Comparison of ENCODE assay signal across 8 mouse cellular contexts in genomic region chr7:55841977-55842503, GRCm38 (mm10). TPM values are rescaled to one million over a fixed set of nuclear protein-coding genes. Genes with fewer than 3 reads are reported as not detected.
DNase-seq lines count a peak whose midpoint lies in the region; ATAC-seq and TF ChIP-seq lines count a peak whose summit lies in the region.

No protein-coding gene starts in this region.

- peak overlapping the region; percentile 99 for H3K4me3 ChIP-seq in gastrocnemius, adult 2 months
- peak overlapping the region; percentile 99 for H3K4me3 ChIP-seq in hindbrain, postnatal 0 days (ENCODE audit: low read length)
- peak overlapping the region; percentile 97 for H3K4me3 ChIP-seq in megakaryocyte, embryonic 14.5 days (replicated peaks)

- H3K4me1 ChIP-seq in hindbrain, postnatal 0 days (ENCODE audit: insufficient read depth, low read length), result peaks cover 10% of the 10 kb centered on the region
- H3K4me1 ChIP-seq in megakaryocyte, embryonic 14.5 days, result peaks cover 66% of the 10 kb centered on the region

- H3K9ac ChIP-seq in hindbrain, postnatal 0 days (replicated peaks; ENCODE audit: low read length), result peak overlapping the region; percentile 91

- TF ChIP-seq CTCF in gastrocnemius, adult 2 months (IDR thresholded peaks at IDR 0.05), result no peak; the same call in 1 of the 2 replicates
- TF ChIP-seq CTCF in hindbrain, postnatal 0 days (IDR thresholded peaks at IDR 0.05; ENCODE audit: low read depth), result peak; percentile 26; the same call in 1 of the 2 replicates

- peak; percentile 94 for DNase-seq in gastrocnemius, adult 2 months
- peak; percentile 84 for DNase-seq in hindbrain, postnatal 0 days (ENCODE audit: low spot score)
- peak; percentile 65 to 85 for DNase-seq in left cerebral cortex, adult 9 months (ENCODE audit: low spot score in 2 of 2)
- peak; percentile 85 to 88 for DNase-seq in right cerebral cortex, adult 2 months (ENCODE audit: low spot score in 2 of 2)
- DNase-seq in urinary bladder, postnatal 10 days (ENCODE audit: low spot score), result peak; percentile 71

- intact Hi-C loops in gastrocnemius, adult 2 months (cut with DNase I), result loop anchor here (5.0 kb wide), 1 partner anchor 50 kb away; the partner anchor contains the start of gene Tubgcp5

- ATAC-seq in activated CD4-positive, CD25-positive, alpha-beta regulatory T cell, adult 4 months, result peak; percentile 86
- peak; percentile 97 for ATAC-seq in common myeloid progenitor, adult 5-6 weeks (replicated peaks; ENCODE audit: low read depth, poor library complexity, severe bottlenecking)
- ATAC-seq in hindbrain, postnatal 0 days, result peak; percentile 94

- no peaks in the 10 kb centered on the region for H3K36me3 ChIP-seq in hindbrain, postnatal 0 days (ENCODE audit: insufficient read depth, low read length)
- H3K36me3 ChIP-seq in megakaryocyte, embryonic 14.5 days (replicated peaks; ENCODE audit: low read length), result peaks cover 14% of the 10 kb centered on the region

- no peaks in the 10 kb centered on the region for H3K27me3 ChIP-seq in hindbrain, postnatal 0 days (ENCODE audit: insufficient read depth, low read length)
- H3K27me3 ChIP-seq in megakaryocyte, embryonic 14.5 days (replicated peaks), result no peaks in the 10 kb centered on the region

- peak overlapping the region; percentile 92 for H3K27ac ChIP-seq in gastrocnemius, adult 2 months
- peak overlapping the region; percentile 98 for H3K27ac ChIP-seq in hindbrain, postnatal 0 days

- peak overlapping the region; percentile 75 for H3K4me2 ChIP-seq in hindbrain, postnatal 0 days (ENCODE audit: low read depth, low read length)

- no peaks in the 10 kb centered on the region for H3K9me3 ChIP-seq in hindbrain, postnatal 0 days (ENCODE audit: low read length)
- H3K9me3 ChIP-seq in megakaryocyte, embryonic 14.5 days, result no peaks in the 10 kb centered on the region

- WGBS in hindbrain, postnatal 0 days, result under 1% methylated on average over 41 of the region's 47 CpGs

RNA-seq across cellular contexts. Expression of gene Cyfip1, which starts 0.5 kb away (rescaled TPM):
- 10 to 100 TPM; 67.1 to 75.8 TPM for polyA plus RNA-seq in activated CD4-positive, CD25-positive, alpha-beta regulatory T cell, adult 4 months (2017; shearing (Covaris generic))
- total RNA-seq in common myeloid progenitor, adult 5-6 weeks (2017), result 45.0 and 59.6 TPM in 2 replicates
- total RNA-seq in gastrocnemius, adult 2 months (2021), result 10 to 100 TPM; 18.6 to 27.2 TPM
- total RNA-seq in hindbrain, postnatal 0 days (2014; rRNA removed), result 44.1 and 48.5 TPM in 2 replicates
- 41.5 and 47.2 TPM in 2 replicates for polyA plus RNA-seq in hindbrain, postnatal 0 days (2015; fragmentation: Nextera tagmentation; extraction: Ambion mirVana)
- polyA plus RNA-seq in megakaryocyte, embryonic 14.5 days (2012; ENCODE audit: insufficient read depth, low replicate concordance), result 4.0 and 10.6 TPM in 2 replicates

RNA-seq across cellular contexts. Expression of gene Tubgcp5, which starts 48.1 kb away (rescaled TPM):
- polyA plus RNA-seq in activated CD4-positive, CD25-positive, alpha-beta regulatory T cell, adult 4 months (2017; shearing (Covaris generic)), result 10 to 100 TPM; 29.8 to 35.9 TPM
- total RNA-seq in common myeloid progenitor, adult 5-6 weeks (2017), result 53.2 and 63.7 TPM in 2 replicates
- total RNA-seq in gastrocnemius, adult 2 months (2021), result 10 to 100 TPM; 10.0 to 11.5 TPM
- total RNA-seq in hindbrain, postnatal 0 days (2014; rRNA removed), result 15.9 and 25.9 TPM in 2 replicates
- polyA plus RNA-seq in hindbrain, postnatal 0 days (2015; fragmentation: Nextera tagmentation; extraction: Ambion mirVana), result 22.3 and 23.4 TPM in 2 replicates
- polyA plus RNA-seq in megakaryocyte, embryonic 14.5 days (2012; ENCODE audit: insufficient read depth, low replicate concordance), result 0.48 TPM in 1 of 2 replicates, not detected in the other

Comparison
In these comparisons a context has a peak if more than half of its experiments do, and no peak if none do; other contexts are left out.
1. Peak in every context shown above with its lines: DNase-seq, ATAC-seq, H3K4me3 ChIP-seq and H3K27ac ChIP-seq.